Mouse (Mus musculus) right cerebral cortex, adult 2 months (tissue): Measurements from ENCODE around the gene Nlgn2.

Experiments used
- DNase-seq, 2 experiments: peaks; one replicate each; pipeline ENCODE4 v3.0.0; 2021 to 2022; ENCODE audit warnings: low spot score in 2 of 2

Nlgn2 gene

DNA sequence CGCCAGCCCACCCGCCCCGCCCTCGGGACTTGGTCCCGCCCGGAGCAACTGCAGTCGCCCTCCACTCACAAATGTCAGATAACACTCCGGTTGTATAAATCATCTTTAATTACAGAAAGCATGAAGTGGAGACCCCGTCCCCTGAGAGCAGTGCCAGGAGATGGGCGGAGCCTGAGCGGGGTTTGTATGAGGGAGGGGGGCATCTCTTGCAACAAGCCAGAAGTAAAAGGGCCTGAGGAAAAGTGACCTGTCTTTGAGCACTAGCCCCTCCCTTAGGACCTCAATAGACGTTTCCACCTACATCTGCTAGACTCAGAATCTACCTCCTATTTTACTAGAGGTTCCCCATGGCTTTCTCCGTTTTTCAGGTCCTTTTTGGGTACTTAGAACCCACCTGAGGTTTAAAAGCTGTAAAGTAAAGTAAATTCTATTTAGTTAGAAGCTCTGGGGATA is 41.6 kb downstream of the Nlgn2 start:
- DNase-seq = no peak

DNA sequence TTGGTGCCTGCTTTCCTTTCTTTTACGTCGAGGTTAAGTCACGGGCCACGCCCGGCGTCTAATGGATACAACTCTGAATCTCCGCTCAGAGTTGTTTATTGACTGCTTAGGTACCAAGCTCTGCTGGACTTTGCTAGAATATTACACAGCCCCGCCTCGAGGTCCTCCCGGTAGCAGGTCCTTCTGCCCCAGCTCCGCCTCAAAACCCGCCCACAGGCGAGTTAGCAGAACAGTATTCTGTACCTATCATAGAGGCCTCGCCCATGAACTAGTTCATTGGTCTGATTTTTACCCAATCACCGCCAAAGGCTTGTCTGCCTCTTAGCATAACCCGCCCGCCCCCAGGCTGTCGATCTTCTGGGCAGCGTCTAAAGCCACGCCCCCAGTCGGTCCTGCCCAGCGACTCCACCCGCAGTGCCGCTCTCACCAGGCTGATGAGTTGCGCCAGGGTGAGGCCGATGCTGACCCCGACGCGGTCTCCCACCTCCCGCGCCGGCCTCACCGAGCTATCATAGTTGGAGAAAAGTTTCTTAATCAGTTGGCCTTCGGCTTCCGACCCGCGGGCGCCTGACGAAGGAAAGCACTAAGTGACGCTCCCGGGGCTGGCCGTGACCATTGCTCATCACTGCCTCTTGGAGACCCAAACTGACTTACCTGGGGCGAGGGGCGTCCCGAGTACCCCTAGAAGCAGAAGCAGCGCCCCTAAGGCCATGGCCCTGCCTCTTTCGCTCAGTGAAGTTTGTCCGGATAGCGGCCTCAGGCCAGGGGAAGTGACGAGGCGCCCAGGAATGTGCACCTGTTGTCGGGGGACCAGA is 42.2 kb downstream of the Nlgn2 start, which contains the start of gene Chrnb1:
Gene Chrnb1, minus strand, starts transcription at position 776 of the 815 bp plus-strand sequence.
- peak; percentile 85 to 91 for DNase-seq

DNA sequence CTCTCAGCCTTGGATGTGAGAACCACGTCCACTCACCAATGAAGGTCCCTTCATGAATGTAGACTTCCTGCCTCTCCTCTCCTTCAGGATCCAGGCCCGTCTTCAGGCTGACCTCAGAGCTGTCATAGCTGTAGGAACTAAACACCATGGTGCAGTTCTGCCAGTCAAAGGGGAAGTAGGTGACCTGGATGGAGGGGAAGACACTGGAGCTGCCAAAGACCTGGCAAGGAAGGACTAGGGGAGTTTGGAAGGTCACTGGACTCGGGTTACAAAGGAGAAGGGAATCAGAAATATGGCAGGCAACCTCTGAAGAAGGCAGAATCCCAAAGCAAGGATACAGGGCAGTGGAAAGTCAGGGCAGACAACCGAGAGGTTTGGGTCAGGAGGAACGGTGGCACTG is 44.2 kb downstream of the Nlgn2 start:
- DNase-seq = no peak

DNA sequence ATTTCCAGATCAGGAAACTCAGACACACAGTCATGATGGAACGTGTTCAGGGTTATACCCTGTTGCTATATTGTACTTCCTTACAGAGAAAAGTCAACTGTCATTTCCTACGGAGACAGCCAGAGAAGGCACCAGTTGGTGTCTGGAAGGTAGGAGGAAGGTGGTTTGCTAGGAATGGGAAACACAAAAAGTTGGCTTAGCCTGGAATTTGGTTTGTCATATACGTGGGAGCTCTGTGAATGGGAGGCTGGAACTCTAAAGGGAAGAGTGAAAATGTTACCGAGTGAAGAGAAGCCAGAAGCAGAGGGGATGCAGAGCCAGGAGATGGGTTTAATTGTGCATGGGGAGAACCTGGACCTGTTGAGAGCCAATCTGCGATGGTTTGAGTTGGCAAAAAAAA is 46.2 kb downstream of the Nlgn2 start:
- no peak for DNase-seq

DNA sequence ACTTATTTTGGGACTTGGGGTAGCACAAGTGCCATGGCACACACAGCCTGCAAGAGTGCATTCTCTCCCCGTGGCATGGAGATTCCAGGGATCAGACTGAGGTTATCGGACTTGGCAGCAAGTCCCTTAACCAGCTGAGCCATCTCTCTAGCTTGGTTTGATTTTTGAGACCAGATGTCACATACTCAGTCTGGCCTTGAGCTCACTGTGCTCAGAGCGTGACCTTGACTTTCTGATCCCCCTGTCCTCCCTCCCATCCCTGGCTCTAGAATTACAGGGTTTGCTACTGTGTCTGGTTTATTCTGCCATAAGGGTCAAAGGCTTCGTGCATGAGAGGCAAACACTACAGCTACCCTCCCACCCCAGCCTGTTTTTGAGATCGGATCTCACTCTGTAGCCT is 48.2 kb downstream of the Nlgn2 start:
- no peak for DNase-seq

DNA sequence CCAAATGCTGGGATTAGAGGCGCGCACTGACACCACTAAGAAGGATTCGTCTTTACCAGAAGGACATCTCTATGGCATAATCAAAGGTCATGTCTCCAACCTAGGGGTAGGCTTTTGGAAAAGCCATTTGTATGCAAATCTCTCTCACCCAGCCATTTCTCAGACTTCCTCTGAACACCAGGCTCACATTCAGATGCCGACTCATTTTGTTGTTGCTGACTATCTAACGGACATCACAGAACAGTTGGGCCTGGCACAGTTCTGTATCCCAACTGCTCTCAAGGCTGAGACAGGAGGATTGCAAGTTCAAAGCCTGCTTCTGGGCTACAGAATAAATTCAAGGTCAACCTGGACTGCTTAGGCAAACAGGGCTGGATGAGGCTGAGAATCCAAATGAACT is 50.3 kb downstream of the Nlgn2 start:
- no peak for DNase-seq

DNA sequence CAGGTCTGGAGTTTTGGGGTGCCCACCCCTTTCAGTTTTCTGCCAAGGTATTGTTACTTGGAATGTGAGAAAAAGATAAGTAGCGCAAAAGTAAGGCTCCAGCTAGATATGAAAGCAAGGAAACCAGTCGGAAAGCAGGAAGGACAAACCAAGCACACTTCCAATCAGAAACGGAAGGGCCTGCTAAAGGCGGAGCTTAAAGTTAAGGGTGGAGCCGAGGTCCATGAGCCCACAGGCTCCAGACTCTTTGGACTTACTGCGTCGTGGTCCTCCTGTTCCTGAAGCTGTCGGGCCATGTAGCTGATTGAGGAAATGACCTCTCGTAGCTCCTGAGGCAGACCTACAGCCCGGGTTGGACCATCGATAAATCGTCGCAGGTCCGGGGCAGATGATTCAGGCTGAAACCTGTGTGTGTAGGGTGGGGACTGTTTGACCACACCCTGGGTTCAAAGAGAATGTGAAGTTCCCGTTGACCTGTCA is 52.8 kb downstream of the Nlgn2 start:
- DNase-seq = no peak

DNA sequence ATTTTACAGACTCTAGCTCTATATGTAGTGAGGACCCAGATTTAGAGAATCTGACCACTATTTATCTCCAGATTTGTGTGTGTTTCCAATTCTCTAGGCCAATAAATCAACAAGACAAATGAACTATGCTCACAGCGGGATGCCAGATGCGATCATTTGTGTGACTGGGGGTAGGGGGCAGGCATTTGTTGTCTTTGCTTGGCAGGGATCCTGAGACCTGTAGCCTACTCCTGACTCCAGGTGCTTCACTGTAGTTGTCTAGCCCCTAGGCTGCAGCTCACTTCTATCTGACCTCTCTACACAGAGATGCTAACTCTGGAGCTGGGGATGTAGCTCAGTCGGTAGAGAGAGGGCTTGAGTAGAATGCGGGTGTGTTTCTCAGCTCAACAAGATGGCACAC is 55.8 kb downstream of the Nlgn2 start:
- DNase-seq = no peak

DNA sequence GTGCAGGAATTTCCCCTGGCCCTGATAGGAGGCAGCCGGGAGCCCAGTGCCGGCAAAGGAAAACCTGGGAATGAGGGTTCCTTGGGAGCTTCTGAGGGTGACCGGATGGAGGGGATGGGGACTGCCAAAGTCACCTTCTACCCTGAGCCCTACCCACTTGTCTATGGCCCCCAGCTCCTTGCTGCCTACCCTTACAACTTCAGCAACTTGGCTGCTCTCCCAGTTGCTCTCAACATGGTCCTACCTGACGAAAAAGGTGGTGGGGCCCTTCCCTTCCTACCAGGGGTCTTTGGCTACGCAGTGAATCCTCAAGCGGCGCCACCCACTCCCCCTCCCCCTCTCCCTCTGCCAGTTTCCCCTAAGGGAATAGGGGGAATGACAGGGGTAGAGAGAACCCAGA is 58.6 kb downstream of the Nlgn2 start:
- DNase-seq = no peak

DNA sequence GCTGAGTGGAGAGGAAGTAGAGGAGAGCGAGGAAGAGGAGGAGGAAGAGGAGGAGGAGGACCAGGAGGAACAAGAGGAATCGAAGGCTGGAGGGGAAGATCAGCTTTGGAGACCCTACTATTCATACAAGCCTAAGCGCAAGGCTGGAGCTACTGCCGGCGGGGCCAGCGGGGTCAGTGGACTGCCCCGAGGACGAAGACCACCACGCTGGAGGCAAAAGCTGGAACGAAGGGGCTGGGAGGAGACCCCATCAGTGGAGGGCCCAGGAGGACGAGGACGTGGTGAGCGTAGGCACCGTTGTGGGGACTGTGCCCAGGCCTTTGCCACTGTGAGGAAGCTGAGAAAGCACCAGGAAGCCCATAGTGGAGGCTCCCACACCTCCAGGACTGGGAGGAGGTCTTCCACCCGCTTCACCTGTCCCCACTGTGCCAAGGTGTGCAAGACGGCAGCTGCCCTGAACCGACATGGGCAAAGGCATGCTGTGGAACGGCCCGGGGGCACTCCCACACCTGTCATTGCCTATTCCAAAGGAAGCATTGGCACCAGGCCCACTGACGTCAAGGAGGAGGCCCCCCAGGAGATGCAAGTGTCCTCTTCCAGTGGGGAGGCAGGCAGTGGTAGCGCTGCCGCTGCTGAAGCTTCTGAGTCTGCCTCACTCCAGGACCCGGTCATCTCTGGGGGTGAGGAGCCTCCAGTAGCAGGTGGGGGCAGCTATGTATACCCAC is 59.2 kb downstream of the Nlgn2 start:
- no peak for DNase-seq

DNA sequence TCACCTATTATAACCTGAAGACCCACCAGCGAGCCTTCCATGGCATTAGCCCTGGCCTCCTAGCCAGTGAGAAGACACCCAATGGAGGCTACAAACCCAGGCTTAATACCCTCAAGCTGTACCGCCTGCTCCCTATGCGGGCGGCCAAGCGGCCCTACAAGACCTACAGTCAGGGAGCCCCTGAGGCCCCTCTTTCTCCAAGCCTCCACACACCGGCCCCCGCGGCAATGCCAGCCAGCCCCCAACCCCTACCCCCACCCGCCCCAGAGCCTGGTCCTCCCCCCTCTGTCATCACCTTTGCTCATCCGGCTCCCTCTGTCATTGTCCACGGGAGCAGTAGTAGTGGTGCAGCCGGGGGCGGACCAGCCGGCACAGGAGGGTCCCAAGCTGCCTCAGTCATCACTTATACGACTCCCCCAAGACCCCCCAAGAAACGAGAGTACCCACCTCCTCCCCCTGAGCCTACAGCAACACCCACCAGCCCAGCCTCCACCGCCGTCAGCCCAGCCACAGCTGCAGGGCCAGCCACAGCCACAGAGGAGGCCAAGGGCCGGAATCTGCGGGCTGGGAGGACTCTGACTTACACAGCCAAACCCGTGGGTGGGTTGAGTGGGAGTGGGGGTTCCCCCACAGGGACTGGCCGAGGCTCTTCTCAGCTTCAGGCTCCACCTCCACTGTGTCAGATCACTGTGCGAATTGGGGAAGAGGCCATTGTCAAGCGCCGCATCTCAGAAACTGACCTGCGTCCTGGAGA is 59.9 kb downstream of the Nlgn2 start:
- no peak for DNase-seq

DNA sequence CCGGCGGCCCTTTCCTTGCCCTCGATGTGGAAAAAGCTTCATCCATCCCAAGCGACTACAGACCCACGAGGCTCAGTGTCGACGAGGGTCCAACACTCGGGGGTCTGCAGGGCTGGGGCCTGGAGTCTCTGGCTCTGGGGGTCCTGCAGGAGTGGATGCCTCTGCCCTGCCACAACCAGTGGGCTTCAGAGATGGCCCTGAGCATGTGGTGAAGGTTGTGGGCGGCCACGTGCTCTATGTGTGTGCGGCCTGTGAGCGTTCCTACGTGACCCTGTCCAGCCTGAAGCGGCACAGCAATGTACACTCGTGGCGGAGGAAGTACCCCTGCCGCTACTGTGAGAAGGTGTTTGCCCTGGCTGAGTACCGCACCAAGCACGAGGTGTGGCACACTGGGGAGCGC is 61.1 kb downstream of the Nlgn2 start:
- DNase-seq = no peak

DNA sequence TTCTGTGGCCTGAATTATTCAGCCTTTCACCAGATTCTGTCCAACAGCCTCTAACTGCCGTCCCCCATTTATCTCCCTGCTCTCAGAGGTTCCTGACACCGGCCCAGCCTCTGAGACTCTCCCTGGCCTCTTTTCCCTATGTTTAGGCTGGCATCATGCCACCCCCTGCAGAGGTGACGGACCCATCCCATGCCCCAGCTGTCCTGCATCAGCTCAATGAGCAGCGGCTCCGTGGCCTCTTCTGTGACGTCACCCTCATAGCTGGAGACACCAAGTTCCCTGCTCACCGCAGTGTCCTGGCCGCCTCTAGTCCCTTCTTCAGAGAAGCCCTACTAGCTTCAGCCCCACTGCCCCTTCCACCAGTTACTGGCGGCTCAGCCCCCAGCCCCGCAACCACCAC is 61.9 kb downstream of the Nlgn2 start:
- no peak for DNase-seq

DNA sequence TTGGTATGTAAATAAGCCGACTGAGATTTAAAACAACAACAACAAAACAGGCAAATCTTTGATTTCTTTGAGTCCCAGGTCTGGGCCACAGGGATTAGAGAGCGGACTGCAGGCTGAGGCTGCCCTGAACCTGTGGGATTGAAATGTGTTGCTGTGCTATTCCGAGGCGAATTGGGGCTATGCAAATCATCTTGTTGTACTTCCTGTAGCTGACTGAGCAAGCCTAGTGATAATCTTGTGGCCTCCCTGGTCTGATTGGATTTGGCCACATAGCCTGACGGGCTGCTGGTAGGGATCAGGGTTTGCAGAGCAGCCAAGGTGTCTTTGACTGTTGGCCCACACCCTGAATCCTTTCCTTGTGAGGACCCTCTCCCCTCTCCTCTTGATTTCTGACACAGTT is 62.6 kb downstream of the Nlgn2 start:
- no peak for DNase-seq
